Mouse (Mus musculus): ENCODE results near the gene Chia1. TPM values are rescaled to one million over a fixed set of nuclear protein-coding genes. Genes with fewer than 3 reads are reported as not detected.
"Not testable (repeated sequence)": the region's sequence is repeated elsewhere in the genome, so short reads cannot be mapped to it uniquely, and the experiment has no call there.

The Chia1 gene
- total RNA-seq (2021), result not detected
- long read RNA-seq, experiment 1, result 0 reads
- long read RNA-seq, experiment 2, result 0 reads

GRCm38 (mm10) chr3:106112929-106113328 lies at the start of gene Chia1:
TSS of gene Chia1 (plus strand) at chr3:106113229.
- DNase-seq (ENCODE audit: low spot score in 2 of 2), result no peak

GRCm38 (mm10) chr3:106067707-106068106 lies 45.3 kb upstream of the Chia1 start:
- DNase-seq (ENCODE audit: low spot score in 2 of 2), result not testable (repeated sequence)

- DNase-seq (ENCODE audit: low spot score in 2 of 2), result no peak
Measured at GRCm38 (mm10) chr3:106070994-106071393, 42.0 kb upstream of the Chia1 start.

- no peak for DNase-seq (ENCODE audit: low spot score in 2 of 2)
Measured at GRCm38 (mm10) chr3:106074824-106075223, 38.2 kb upstream of the Chia1 start.

GRCm38 (mm10) chr3:106126999-106127398 lies 14.0 kb downstream of the Chia1 start:
- DNase-seq (ENCODE audit: low spot score in 2 of 2), result no peak

- DNase-seq (ENCODE audit: low spot score in 2 of 2), result no peak
Measured at GRCm38 (mm10) chr3:106128807-106129493, 15.9 kb downstream of the Chia1 start.

GRCm38 (mm10) chr3:106131690-106132089 lies 18.7 kb downstream of the Chia1 start:
- DNase-seq (ENCODE audit: low spot score in 2 of 2), result no peak

GRCm38 (mm10) chr3:106144081-106144480 lies 31.1 kb downstream of the Chia1 start:
- DNase-seq (ENCODE audit: low spot score in 2 of 2), result no peak

- no peak for DNase-seq (ENCODE audit: low spot score in 2 of 2)
Measured at GRCm38 (mm10) chr3:106154413-106154812, 41.4 kb downstream of the Chia1 start.

- no peak for DNase-seq (ENCODE audit: low spot score in 2 of 2)
Measured at GRCm38 (mm10) chr3:106167464-106167863, 54.4 kb downstream of the Chia1 start, which contains the start of gene Chil3. TSS of gene Chil3 (minus strand) at chr3:106167564.

GRCm38 (mm10) chr3:106170522-106171053 lies 57.6 kb downstream of the Chia1 start:
- no peak for DNase-seq (ENCODE audit: low spot score in 2 of 2)

GRCm38 (mm10) chr3:106171135-106171731 lies 58.2 kb downstream of the Chia1 start:
- DNase-seq (ENCODE audit: low spot score in 2 of 2), result no peak

- DNase-seq (ENCODE audit: low spot score in 2 of 2), result not testable (repeated sequence)
Measured at GRCm38 (mm10) chr3:106172506-106172905, 59.5 kb downstream of the Chia1 start.

- not testable (repeated sequence) for DNase-seq (ENCODE audit: low spot score in 2 of 2)
Measured at GRCm38 (mm10) chr3:106174971-106175370, 61.9 kb downstream of the Chia1 start.

GRCm38 (mm10) chr3:106177509-106178189 lies 64.6 kb downstream of the Chia1 start:
- no peak for DNase-seq (ENCODE audit: low spot score in 2 of 2)

Other genes starting within 250 kb of the Chia1 start
- gene Adora3, start 242.4 kb upstream of the Chia1 start, total RNA-seq (2021), result 1 to 10 TPM in 1 of 2 experiments, under 1 TPM in 1; 0.64 to 1.1 TPM
- gene Tmigd3, start 242.3 kb upstream of the Chia1 start, total RNA-seq (2021), result not detected
- under 1 TPM; 0.65 to 0.71 TPM for gene I830077J02Rik, start 180.6 kb upstream of the Chia1 start, total RNA-seq (2021)
- gene Wdr77, start 153.9 kb upstream of the Chia1 start, total RNA-seq (2021), result 10 to 100 TPM; 45.4 to 50.6 TPM
- gene Atp5f1, start 153.1 kb upstream of the Chia1 start, total RNA-seq (2021), result 100 to 1,000 TPM; 452 to 496 TPM
- 1 to 10 TPM; 1.2 to 1.8 TPM for gene Ovgp1, start 139.5 kb upstream of the Chia1 start, total RNA-seq (2021)
- not detected for gene Pifo, start 98.6 kb upstream of the Chia1 start, total RNA-seq (2021)
- not detected for gene Chil5, start 80.4 kb upstream of the Chia1 start, total RNA-seq (2021)
- gene Chil3, start 54.3 kb downstream of the Chia1 start, total RNA-seq (2021), result under 1 TPM in 1 of 2 experiments, not detected in 1; 0.60 TPM
- gene Chil4, start 106.3 kb downstream of the Chia1 start, total RNA-seq (2021), result not detected

Measured in gastrocnemius, postnatal 4 days (tissue).